Mouse (Mus musculus) B cell, adult 62 days (primary cell): Measurements from ENCODE around the gene Prkca. TPM values are rescaled to one million over a fixed set of nuclear protein-coding genes. Genes with fewer than 3 reads are reported as not detected.

Experiments
- total RNA-seq: library from RNA; stranded (reverse); gene quantifications from 4 replicates; pipeline ENCODE4 v1.2.4, GENCODE M21; 2023

The Prkca gene
- total RNA-seq: 26.5 to 43.4 TPM (median 39.6 TPM) in 4 replicates

DNA sequence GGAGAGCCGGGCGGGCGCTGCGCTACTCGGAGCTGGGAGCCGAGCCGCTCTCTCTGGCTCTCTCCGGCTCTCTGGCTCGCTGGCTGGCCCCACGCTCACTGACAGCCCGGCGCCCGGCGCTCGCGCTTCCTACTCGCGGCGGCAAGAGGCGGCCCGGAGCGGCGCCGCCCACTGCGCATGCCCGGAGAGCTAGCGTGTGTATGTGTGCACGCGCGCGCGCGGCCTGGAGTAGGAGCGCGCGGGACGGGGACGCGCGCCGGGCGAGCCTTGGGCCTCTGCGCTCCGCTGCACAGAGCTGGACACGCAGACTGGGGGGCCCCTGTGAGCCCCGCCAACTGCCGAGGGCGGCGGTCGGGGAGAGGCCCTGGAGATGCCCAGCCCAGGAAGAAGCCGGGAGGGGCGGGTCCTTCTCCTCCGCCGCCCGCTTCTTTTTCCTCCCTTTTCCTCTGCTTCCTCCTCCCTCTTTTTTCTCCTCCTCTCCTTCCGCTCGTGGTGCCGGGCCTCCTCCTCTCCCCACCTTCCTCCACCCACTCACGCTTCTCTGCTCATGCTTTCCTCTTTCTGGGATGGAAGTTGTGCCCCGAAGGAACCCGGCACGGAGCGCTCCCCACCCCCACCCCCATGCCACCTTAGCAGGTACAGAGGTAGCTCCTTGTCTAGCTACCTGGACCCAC, at the start of gene Prkca:
Prkca (minus strand) TSS at position 140 of the 674 bp plus-strand sequence.

DNA sequence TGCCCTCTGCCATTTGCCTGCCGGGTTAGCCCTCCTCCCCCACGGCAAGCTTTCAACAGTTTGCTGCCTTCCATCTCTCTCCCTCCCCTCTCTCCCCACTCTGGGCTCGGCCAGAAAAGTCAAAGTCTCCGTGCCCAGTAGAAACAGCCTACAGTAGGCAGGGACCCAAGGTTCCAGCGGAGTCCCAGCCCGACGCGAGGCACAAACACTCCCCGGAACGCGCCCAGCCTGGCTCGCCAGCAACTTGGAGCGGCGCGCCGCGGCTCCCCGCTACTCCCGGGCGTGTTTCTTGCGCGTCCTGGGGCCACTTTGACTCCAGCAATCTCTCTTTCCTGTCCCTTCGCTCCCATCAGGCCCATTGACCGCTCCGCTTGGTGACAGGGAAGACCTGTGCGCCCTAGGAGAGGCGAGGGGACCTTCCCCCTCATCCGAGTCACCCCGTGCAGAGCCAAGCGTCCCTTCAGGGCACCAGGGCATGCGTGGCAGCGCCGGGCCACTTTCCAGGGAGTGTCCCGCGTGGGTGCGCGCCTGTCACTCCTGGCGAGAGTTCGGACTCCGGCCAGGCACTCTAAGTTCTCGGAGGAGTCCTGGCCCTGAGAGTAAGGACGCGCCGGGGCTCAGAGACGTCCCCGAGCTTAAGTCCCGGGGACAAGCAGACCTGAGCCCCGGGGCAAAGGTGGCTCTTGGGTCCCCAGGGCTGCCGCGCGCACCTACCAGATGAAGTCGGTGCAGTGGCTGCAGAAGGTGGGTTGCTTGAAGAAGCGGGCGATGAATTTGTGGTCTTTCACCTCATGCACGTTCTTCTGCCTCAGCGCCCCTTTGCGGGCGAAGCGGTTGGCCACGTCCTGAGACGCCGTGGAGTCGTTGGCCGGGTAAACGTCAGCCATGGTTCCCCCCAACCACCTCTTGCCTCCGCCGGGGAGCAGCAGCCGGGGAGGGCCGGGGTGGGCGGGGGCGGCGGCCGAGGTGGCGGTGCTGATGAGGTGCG, 653 bp downstream of the Prkca start, which contains the start of gene Apoh:
Apoh (plus strand) TSS at position 574 of the 988 bp plus-strand sequence.

DNA sequence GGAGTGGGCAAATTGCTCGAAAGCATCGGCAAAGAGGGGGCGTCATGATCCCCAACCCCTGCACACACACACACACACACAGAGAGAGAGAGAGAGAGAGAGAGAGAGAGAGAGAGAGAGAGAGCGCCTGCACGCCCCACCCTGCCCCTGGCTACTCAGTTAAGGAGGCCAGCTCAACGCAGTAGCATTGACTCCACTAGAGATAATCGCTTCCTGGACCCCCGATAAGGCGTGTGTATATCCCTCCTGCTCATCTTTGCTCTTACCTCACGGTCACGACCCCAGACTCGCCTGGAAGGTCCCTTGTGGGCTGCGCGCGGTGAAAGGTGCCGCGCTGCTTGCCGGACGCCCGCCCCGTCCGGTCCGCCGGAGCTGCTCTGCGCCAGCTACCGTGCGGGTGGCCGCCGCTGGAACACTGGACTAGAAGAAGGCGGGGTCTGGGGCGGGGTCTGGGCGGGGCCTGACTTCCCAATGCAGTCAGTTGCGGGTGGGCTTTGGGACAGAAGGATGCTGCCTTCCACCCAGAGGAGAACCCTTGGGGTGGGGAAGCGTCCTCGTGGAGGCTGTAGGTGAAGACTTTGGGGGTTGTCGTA, 429.0 kb downstream of the Prkca start, which contains the start of gene Cacng5:
Cacng5 (minus strand) TSS at position 422 of the 593 bp plus-strand sequence.

Other genes with a start within 250 kb of the Prkca start
- not detected in 4 replicates for gene Apoh, start 574 bp downstream of the Prkca start, total RNA-seq
- 1.6 to 2.3 TPM (median 2.0 TPM) in 4 replicates for gene Cep112, start 81.3 kb upstream of the Prkca start, total RNA-seq